Mouse (Mus musculus) forebrain, embryonic 16.5 days (tissue): ENCODE data around the gene Sh2d2a. TPM values are rescaled to one million over a fixed set of nuclear protein-coding genes. Genes with fewer than 3 reads are reported as not detected.
A peak's percentile ranks its signal among the peaks of the same experiment; 100 is the strongest.

Experiments
- ATAC-seq: fragments of 200-750 bp; cut with Nextera tagmentation; 2 replicates; pipeline ENCODE4 v1.8.0; 2017; ENCODE audit warnings: mild to moderate bottlenecking, moderate library complexity
- H3K27ac ChIP-seq: fragments of 300-500 bp; sonication (generic); 2 replicates; pipeline ENCODE4 v1.5.1; 2014; ENCODE audit warnings: low read length, control low read depth
- H3K27me3 ChIP-seq: fragments of 300-500 bp; sonication (generic); replicated peaks from 2 replicates; pipeline ENCODE4 v1.6.1; 2014; ENCODE audit warnings: low read length; ENCODE audit not compliant: control insufficient read depth, insufficient read depth
- H3K36me3 ChIP-seq: fragments of 300-500 bp; sonication (generic); 2 replicates; pipeline ENCODE4 v1.6.1; 2014; ENCODE audit not compliant: control insufficient read depth, insufficient read depth
- H3K4me1 ChIP-seq: fragments of 300-500 bp; sonication (generic); replicated peaks from 2 replicates; pipeline ENCODE4 v1.6.1; 2014; ENCODE audit warnings: low read length; ENCODE audit not compliant: control insufficient read depth, insufficient read depth
- H3K4me2 ChIP-seq: fragments of 300-500 bp; sonication (generic); 2 replicates; pipeline ENCODE4 v1.6.1; 2014; ENCODE audit warnings: mild to moderate bottlenecking, low read length, control low read depth
- H3K4me3 ChIP-seq: fragments of 300-500 bp; sonication (generic); replicated peaks from 2 replicates; pipeline ENCODE4 v1.5.1; 2014; ENCODE audit warnings: mild to moderate bottlenecking, low read length, control low read depth
- H3K9ac ChIP-seq: fragments of 300-500 bp; sonication (generic); replicated peaks from 2 replicates; pipeline ENCODE4 v1.6.1; 2014; ENCODE audit warnings: low read depth, low read length, control low read depth
- H3K9me3 ChIP-seq: fragments of 300-500 bp; sonication (generic); 2 replicates; pipeline ENCODE4 v1.6.1; 2016; ENCODE audit warnings: low read length; ENCODE audit not compliant: control insufficient read depth
- WGBS: fragments of 180-500 bp; shearing (Covaris S2); extraction: QIAGEN DNeasy Blood & Tissue Kit; methylation state at CpG from one replicate; pipeline ENCODE4 v1.1.7; 2014; 5-methylcytosine and 5-hydroxymethylcytosine counted together
- polyA plus RNA-seq: library from polyadenylated mRNA; unstranded; fragments of >200 nt; fragmentation: Nextera tagmentation; extraction: Ambion mirVana; gene quantifications from 2 replicates; pipeline ENCODE4 v1.2.1, GENCODE M21; 2015

Gene Sh2d2a
- not detected in 2 replicates for polyA plus RNA-seq

GRCm38 (mm10) chr3:87846650-87847110 is at the start of gene Sh2d2a:
TSS of gene Sh2d2a (plus strand) at chr3:87846755.
- no peak within 1 kb of the TSS for H3K9ac ChIP-seq
- no peak within 1 kb of the TSS for H3K4me2 ChIP-seq
- H3K27ac ChIP-seq: no peak within 1 kb of the TSS
- no peak for ATAC-seq
- no peaks in the 10 kb centered on the region for H3K36me3 ChIP-seq
- H3K9me3 ChIP-seq: no peaks in the 10 kb centered on the region
- H3K4me3 ChIP-seq: no peak within 1 kb of the TSS
- H3K4me1 ChIP-seq: no peaks in the 10 kb centered on the region
- WGBS: 77% methylated on average over 7 of the region's 7 CpGs
- H3K27me3 ChIP-seq: no peaks in the 10 kb centered on the region

- H3K9me3 ChIP-seq: no peaks in the 10 kb centered on the region
- no peak overlapping the region for H3K4me2 ChIP-seq
- H3K36me3 ChIP-seq: no peaks in the 10 kb centered on the region
- 60% methylated on average over 5 of the region's 5 CpGs for WGBS
- H3K4me3 ChIP-seq: no peak overlapping the region
- no peak for ATAC-seq
- H3K9ac ChIP-seq: no peak overlapping the region
- peaks cover 8% of the 10 kb centered on the region for H3K4me1 ChIP-seq
- H3K27me3 ChIP-seq: peaks cover 30% of the 10 kb centered on the region
- H3K27ac ChIP-seq: no peak overlapping the region
These were observed 44.9 kb upstream of the Sh2d2a start for GRCm38 (mm10) chr3:87801681-87802080.

- no peak overlapping the region for H3K27ac ChIP-seq
- no peak overlapping the region for H3K9ac ChIP-seq
- H3K27me3 ChIP-seq: peaks cover 25% of the 10 kb centered on the region
- no peaks in the 10 kb centered on the region for H3K36me3 ChIP-seq
- 3% methylated on average over 26 of the region's 26 CpGs for WGBS
- no peak for ATAC-seq
- no peaks in the 10 kb centered on the region for H3K9me3 ChIP-seq
- peak overlapping the region; percentile 26 for H3K4me3 ChIP-seq
- H3K4me1 ChIP-seq: peaks cover 5% of the 10 kb centered on the region
- peak overlapping the region; percentile 45 for H3K4me2 ChIP-seq
These were observed 42.4 kb upstream of the Sh2d2a start for GRCm38 (mm10) chr3:87804038-87804677.

GRCm38 (mm10) chr3:87809322-87809962 is 37.1 kb upstream of the Sh2d2a start:
- Histone ChIP-seq H3K9ac (no peak overlapping the region), H3K4me3 (peak overlapping the region; percentile 17), H3K4me1 (peaks cover 6% of the 10 kb centered on the region), H3K4me2 (peak overlapping the region; percentile 30), H3K27ac (no peak overlapping the region), H3K9me3 (no peaks in the 10 kb centered on the region), H3K27me3 (peaks cover 43% of the 10 kb centered on the region), H3K36me3 (no peaks in the 10 kb centered on the region)
- 4% methylated on average over 28 of the region's 28 CpGs for WGBS
- 0 out of 2 replicates have a peak, but pooled peaks have one; percentile 20 for ATAC-seq

- Histone ChIP-seq H3K9ac (no peak overlapping the region), H3K27ac (no peak overlapping the region), H3K9me3 (no peaks in the 10 kb centered on the region), H3K4me3 (no peak overlapping the region), H3K4me2 (no peak overlapping the region), H3K36me3 (no peaks in the 10 kb centered on the region), H3K4me1 (peaks cover 6% of the 10 kb centered on the region), H3K27me3 (peaks cover 38% of the 10 kb centered on the region)
- 85% methylated on average over 8 of the region's 8 CpGs for WGBS
- ATAC-seq: no peak
These were observed 35.3 kb upstream of the Sh2d2a start for GRCm38 (mm10) chr3:87811297-87811696.

GRCm38 (mm10) chr3:87812413-87812812 is 34.1 kb upstream of the Sh2d2a start:
- peaks cover 38% of the 10 kb centered on the region for H3K27me3 ChIP-seq
- peaks cover 6% of the 10 kb centered on the region for H3K4me1 ChIP-seq
- H3K36me3 ChIP-seq: no peaks in the 10 kb centered on the region
- no peak overlapping the region for H3K9ac ChIP-seq
- 79% methylated on average over 4 of the region's 4 CpGs for WGBS
- no peak overlapping the region for H3K4me3 ChIP-seq
- no peak overlapping the region for H3K4me2 ChIP-seq
- no peak for ATAC-seq
- H3K9me3 ChIP-seq: no peaks in the 10 kb centered on the region
- H3K27ac ChIP-seq: no peak overlapping the region

- H3K4me3 ChIP-seq: no peak overlapping the region
These were observed 33.7 kb upstream of the Sh2d2a start for GRCm38 (mm10) chr3:87812873-87813272.

GRCm38 (mm10) chr3:87816166-87816565 is 30.4 kb upstream of the Sh2d2a start:
- WGBS: 68% methylated on average over 6 of the region's 6 CpGs
- Histone ChIP-seq H3K27me3 (peaks cover 4% of the 10 kb centered on the region), H3K4me2 (no peak overlapping the region; the same call in 1 of the 2 replicates), H3K4me1 (no peaks in the 10 kb centered on the region), H3K36me3 (no peaks in the 10 kb centered on the region), H3K9me3 (no peaks in the 10 kb centered on the region), H3K27ac (no peak overlapping the region), H3K9ac (no peak overlapping the region), H3K4me3 (no peak overlapping the region)
- ATAC-seq: no peak

More at GRCm38 (mm10) chr3:87812873-87813272, 33.7 kb upstream of the Sh2d2a start:
- ATAC-seq: no peak
- no peak overlapping the region for H3K9ac ChIP-seq
- H3K4me1 ChIP-seq: peaks cover 6% of the 10 kb centered on the region
- H3K27ac ChIP-seq: no peak overlapping the region
- WGBS: 68% methylated on average over 10 of the region's 10 CpGs
- no peak overlapping the region for H3K4me2 ChIP-seq
- no peaks in the 10 kb centered on the region for H3K9me3 ChIP-seq
- peaks cover 35% of the 10 kb centered on the region for H3K27me3 ChIP-seq
- H3K36me3 ChIP-seq: no peaks in the 10 kb centered on the region

GRCm38 (mm10) chr3:87816646-87817093 is 29.9 kb upstream of the Sh2d2a start:
- no peak overlapping the region for H3K4me3 ChIP-seq
- H3K36me3 ChIP-seq: no peaks in the 10 kb centered on the region
- no peak overlapping the region for H3K9ac ChIP-seq
- WGBS: 6% methylated on average over 12 of the region's 12 CpGs
- peak; percentile 74 for ATAC-seq
- no peak overlapping the region for H3K27ac ChIP-seq
- no peaks in the 10 kb centered on the region for H3K4me1 ChIP-seq
- H3K4me2 ChIP-seq: peak overlapping the region; percentile 19; the same call in 1 of the 2 replicates
- no peaks in the 10 kb centered on the region for H3K9me3 ChIP-seq
- H3K27me3 ChIP-seq: no peaks in the 10 kb centered on the region; the same call in 1 of the 2 replicates
